Mouse (Mus musculus) ovary, postnatal 36 days (tissue): Measurements from ENCODE around the gene Kmt2c.
"Not testable (repeated sequence)": the region's sequence is repeated elsewhere in the genome, so short reads cannot be mapped to it uniquely, and the experiment has no call there.

Experiments used
- DNase-seq: peaks from one replicate; pipeline ENCODE4 v3.0.0; 2022; ENCODE audit warnings: low spot score, mixed read lengths

The Kmt2c gene

DNA sequence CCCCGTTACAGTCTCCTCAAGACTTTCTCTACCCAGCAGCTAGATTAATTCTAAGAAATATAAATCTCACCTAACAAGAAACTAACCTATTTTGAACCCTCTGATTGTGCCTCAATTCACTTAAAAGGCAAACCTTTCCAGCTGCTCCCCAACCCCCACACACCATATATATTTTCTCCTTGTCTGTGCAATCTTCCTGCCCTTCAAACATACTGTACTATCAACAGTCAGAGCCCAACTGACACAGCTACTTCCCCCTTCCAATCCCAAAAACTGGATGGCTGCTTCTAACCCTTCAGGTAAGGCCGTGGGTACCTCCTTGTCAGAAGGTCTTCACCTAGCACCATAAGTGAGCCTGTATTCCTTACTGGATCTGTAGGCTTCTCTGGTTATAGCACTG lies 130.2 kb downstream of the Kmt2c start:
- no peak for DNase-seq

DNA sequence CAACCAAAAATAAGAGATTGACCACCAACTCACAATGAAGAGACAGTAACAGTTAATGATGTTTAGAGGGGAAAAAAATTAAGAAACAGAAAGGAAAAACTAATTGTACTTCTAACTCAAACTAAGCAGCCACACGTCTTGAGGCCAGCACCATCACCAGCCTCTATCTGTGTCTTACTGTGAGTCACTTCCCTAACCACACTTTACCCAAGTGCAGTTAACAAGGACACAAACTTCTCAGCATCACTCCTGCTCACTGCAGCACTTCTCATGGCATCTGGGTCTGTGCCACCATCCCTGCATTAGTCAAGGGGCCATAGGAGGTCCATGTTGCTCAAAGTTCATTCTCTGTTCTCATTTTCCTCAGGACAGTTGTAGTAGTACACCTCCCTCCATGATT lies 131.5 kb downstream of the Kmt2c start:
- DNase-seq: no peak

DNA sequence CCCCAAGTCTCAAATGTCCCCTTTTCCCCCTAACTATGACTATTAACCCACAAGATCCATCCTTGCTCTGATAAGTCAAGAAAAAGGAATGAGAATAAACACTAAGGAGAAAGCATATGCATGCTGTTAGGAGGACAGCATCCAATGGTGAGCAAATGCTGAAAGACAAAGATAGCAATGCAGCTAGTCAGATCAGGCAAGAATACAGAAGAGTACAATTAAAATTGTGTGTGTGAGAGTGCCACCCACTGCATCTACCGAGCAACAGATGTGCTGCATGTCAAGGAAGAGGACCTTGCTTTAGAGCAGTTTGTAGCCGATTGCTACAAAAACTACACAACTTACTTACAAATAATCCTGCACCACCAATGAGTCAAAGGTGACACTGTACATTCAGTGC lies 145.1 kb downstream of the Kmt2c start:
- no peak for DNase-seq

DNA sequence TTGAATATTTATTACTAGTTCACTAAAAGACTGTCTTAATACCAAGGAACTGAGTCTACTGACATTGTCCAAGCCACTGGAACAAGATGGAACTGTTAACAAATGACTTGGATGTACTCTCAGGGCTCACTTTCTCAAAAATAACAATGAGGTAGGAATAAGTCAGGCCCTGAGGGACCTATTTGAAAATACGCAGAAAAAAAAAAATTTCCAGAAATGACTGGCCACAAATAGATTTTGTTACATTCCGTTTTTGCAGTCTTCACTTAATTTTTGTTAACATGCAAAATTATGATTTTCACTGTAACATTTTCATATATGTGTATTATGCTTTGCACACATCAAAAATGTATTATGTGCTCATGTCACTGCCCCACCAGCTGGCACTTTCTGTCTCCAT lies 167.3 kb downstream of the Kmt2c start:
- no peak for DNase-seq

DNA sequence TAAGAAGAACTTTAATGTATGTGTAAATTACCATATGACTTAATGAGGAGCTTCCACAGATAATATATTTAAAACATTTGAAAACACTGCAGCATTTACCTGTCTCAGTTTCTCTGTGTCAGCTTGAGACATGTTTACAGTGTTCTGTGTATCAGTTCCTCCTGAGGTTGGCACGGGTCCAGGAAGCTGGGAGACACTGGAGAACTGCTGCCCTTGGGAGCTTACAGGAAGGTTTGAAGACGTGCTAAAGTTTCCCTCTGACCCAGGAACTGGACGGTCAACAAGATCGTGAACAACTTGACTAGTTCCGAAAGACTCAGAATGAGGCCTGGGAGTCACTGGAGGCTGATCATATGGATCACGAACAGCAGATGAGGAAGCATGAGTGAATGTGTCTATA lies 184.7 kb downstream of the Kmt2c start:
- DNase-seq: peak; percentile 24

DNA sequence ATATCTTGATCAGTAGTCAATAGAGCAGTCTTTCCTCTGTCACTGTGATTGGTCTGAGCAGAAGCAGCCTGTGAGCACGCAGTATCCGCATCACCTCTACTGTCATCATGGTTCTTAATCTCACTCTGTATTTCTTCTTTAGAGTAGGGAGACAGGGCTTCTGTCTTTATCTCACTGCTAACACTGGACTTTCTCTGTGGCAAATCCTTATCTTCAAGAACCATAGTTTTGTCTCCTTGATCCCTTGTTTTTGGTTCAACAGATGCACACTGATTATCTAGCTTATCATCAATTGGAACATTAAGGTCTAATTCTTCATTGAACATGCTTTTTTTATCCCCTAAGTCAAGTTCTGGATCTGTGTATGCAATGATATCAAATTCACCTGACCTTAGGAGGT lies 188.4 kb downstream of the Kmt2c start:
- no peak for DNase-seq

DNA sequence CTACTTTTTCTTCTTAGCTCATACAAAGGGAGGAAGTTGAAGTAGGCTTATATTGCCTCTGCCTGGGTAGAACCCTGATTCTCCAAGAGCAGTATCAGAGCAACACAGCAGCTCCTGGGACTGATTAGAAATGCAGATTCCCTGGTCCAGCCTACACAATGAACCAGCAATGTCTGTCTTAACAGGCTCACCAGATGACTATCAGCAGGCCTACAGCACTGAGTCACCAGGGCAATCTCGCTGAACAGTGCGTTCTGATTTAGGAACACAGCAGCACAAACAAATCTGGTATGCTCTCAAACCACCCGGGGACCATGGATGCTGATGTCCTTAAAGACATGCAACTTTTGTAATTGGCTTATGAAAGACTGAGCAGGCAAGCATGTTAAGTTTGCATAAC lies 201.8 kb downstream of the Kmt2c start:
- DNase-seq: no peak

DNA sequence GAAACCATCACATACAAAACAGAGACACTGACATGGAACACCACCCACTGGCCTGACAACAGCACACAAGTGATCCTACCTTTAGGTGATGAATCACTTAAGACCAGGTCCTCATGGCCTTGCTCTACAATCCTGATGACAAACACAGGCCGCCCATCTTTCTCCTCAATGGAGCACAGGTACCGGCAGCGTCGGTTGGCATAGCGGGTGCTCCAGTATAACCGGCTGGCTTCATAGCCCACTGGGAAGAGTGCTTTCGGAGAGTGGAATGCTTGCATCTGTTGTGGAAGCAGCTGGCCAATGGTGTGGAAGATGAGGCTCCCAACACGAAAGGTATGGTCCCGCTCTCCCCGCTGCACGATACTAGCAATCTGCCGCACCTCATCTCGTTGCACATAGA lies 214.6 kb downstream of the Kmt2c start:
- DNase-seq: no peak

DNA sequence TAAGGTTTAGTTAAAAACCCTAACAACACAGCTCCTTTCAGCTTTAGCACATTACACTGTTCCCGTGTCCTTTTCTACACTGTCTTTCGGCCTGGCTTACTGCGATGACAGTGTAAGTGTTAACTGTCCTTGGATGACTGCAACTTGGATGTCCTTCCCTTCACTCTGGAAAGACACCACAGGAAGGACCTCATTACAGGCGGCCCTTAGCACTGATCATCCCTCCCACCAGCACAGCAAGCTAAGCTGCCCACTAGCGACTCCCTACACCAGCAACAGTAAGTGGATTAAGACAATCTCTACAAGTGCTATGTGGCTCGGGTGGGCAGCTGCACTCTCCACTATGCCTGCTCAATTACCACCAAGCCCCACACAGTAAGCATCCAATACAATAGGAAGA lies 222.2 kb downstream of the Kmt2c start:
- no peak for DNase-seq

DNA sequence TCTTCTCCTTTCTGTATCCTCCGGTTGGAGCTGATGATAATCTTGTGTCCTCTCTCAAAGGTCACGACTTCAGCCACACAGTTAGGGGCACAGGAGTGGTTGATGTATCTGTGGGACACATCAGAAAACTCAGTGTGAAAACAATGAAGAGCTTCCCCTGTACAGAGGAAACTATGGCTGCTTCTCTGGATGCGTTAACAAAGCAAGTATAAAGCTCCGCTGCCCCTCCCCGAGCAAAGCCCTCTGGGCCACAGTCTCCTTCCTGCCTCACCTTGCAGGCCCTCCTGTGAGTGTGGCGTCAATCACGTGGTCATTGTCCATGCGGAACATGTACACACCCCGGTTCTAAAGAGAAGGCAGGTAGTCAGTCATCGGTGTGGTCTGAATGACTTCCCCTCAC lies 223.0 kb downstream of the Kmt2c start:
- DNase-seq: no peak

DNA sequence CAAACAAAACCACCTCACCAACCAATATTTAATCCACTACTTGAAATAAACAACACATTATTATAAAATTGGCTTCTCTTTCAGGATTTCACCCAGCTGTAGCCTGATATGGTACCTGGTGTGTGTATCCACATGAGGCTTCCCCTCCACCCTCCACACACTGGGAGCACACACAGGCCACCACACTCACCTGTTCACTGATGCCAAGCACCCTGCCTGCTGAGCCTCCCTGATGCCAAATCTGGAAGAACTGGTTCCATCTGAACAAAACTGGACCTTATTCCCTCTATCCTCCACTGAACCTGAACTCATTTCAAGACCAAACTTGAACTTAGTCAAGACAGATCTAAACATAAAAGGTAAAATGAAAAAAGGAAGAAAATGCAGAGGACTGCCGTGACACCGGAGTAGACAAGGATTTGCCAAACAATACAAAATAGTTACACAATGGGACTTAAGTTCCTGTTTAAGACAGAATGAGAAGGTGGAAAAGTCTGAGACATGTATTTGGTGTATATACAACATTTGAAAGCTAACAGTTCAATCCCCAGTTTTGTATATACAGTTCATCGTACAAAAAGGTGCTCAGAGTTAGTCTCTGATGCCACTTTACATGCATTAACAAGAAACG lies 230.2 kb downstream of the Kmt2c start:
- no peak for DNase-seq

DNA sequence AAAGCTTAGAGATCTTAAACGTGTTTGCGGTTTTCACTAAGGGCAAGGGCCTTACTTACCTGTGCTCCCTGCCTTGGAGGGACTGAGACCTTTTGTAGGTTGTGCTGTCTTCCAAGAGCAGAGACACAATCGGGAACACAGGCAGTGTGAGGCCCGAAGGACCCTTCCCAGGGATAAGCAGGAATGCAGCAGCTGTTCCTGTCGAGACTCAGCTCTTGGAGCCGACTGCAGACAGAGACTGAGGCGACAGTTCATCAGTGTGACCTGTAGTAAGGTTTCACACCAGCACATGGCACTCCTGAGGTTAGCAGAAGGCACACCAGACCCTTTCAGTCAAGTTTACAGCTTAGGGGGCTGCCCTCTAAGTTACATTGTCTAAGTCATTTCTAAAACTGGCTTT lies 236.3 kb downstream of the Kmt2c start:
- no peak for DNase-seq

DNA sequence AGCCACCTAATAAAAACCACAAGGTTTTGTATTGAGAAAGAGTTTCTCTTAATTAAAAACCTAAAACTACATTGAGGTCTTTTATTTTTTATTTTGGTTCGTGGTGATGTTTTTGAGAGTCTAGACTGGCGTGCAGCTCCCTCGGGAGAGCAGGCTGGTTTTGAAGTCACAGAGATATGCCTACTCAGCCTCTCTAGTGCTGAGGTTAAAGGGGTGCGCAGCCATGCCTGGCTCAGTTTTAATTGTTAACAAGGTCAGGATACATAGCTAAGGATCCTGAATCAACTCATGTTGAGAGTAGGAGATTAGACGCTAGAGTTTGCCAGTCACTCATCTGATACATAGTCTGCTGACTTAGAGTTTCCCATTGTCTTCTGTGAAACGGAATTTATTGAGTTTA lies 237.1 kb downstream of the Kmt2c start:
- DNase-seq: no peak

DNA sequence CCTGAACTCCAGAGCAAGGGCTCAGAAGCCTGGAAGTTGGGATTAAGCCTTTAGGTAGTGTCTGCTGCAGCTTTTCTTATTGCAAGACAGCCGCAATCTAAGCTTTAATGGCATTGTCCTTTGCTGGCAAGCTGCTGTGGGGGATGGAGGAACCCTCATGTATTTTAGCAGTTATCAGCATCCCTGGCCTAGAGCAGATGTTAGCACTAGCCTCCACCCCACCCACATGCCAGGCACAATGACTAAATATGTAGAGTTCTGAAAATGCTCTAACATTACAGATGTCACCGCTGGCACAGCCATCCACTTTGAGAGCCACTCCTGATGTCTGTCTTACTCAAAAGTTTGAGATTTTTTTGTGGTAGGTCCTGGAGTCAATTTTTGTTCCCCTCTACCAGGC lies 241.9 kb downstream of the Kmt2c start:
- DNase-seq: no peak

DNA sequence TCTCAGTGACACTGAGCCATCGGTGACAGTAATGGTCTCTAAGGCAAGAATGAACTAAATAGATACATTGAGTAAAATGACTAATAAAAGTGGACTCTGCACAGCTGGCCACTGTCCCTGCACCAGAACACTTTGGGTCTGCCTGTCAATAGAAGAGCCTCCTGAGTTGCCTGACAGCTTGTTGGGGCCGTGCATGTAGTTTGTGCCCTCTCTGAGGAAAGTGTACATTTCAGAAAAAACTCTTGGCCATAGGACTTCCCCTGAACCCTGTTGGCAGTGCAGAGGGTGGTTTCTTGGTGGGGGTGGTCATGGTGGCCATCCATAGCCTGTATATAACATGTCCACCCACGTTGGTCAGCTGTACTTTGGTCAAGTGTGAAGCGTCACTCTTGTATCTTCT lies 244.1 kb downstream of the Kmt2c start:
- DNase-seq: no peak

DNA sequence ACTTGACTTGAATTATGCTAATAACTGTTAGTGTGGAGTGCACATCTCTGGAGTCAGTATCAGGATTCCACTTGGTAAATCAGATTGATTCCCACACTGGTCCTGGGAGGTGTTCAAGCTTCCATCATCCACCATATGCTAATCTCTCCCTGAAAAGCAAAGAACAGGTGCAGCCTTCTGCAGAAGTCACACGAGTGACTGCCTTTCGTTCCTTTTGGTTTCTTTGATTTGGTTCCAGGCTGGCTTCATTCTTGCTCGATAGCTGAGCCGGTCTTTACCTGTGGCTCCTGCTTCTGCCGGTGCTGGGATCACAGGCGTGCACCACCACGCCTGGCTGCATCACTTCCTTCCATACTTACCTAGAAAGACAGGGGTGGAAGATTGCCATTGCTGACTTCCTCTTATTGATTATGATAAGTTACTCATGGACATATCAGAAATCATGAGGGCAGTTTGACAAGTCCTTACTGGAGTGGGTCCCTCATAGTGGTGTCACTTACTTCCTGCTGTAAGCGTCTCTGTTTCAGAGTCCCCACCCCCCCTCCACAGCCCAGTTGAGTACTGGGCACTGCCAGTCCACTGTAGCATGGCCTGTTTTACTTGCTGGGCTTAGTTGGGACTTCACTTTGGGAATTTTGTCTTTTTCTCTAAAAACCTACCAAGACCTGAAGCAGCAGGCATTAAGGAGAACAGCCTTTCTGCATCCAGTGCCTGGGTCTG lies 245.6 kb downstream of the Kmt2c start:
- DNase-seq: no peak

DNA sequence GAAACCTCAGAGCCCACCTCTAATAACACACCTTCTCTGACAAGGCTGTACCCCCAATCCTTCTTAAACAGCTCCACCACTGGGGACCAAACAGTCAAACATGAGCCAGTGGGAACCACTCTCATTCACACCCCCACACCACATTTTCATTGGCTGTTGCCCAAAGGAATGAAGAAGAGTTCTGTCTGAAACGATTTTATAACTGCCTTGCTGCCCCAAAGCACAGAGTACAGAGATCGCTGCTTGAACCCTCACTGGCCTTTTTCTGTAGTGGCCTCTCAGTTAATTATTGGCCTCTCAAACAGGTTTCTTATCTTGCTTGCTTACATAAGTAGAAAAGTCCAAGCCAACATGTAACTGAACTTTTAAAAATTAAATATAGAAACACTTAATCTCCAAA lies 246.2 kb downstream of the Kmt2c start:
- no peak for DNase-seq

DNA sequence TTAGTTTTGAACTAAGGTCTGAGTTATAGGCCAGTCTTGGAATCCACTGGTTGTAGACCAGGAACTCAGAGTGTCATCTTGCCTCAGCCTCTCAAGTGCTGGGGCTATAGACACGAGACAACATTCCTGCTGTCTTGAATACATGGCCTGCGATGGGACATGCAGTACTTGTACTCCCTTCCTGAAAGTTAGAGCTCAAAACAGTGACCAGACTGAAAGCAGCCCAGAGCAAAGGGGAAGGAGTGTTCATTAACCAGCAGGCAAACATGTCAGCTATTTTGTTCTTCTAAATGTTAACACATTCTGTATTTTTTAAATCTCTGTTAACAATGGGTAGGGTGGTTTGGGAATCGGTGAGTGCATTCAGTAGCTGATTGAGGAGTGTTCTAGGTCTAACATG lies 251.5 kb downstream of the Kmt2c start:
- DNase-seq: no peak

DNA sequence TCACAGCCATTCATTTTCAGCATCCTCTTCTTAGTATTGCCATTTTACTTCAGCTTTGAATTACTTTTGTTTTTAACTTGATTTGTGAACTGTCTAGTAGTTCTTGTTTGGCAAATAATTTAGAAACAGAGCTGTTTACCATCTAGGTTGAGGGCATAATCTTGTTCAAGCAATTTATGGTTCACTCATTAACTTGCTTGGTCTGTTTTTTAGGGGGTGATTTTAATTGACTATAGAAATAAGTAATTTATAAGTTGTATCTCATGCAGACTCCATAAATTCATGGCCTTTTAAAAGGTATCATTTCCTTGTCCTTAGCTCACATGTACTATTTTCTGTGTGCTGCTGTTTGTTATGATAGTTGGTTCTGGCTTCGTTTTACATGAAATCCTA lies 252.1 kb downstream of the Kmt2c start:
- no peak for DNase-seq

DNA sequence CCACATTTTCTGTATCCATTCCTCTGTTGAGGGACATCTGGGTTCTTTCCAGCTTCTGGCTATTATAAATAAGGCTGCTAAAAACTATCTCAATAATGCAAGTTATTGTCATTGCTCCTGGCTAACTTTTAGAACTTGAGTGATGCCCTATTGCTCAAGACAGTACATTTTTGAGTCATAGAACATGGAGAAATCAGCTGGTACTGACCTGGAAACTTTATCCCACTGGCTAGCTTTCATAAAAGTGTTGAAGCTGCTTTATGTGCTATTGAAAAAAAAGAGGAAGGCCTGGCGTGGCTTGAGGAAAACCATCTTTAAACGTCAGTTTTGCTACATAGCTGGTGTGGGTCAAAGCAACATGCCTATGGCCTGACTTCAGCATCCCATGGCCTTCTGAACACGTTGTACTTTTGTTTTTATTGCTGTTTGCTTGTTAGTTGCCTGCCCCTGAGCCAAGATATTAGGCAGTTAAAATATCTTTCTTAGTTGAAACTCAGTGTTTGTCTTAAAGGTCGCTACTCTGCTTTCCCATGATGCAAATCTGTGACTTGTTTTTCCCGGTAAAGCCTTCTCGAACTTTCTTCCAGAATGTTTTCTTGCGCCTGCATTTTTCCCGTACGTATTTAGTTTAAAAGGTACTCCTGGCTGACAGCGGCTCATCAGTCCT lies 252.6 kb downstream of the Kmt2c start:
- DNase-seq: no peak

DNA sequence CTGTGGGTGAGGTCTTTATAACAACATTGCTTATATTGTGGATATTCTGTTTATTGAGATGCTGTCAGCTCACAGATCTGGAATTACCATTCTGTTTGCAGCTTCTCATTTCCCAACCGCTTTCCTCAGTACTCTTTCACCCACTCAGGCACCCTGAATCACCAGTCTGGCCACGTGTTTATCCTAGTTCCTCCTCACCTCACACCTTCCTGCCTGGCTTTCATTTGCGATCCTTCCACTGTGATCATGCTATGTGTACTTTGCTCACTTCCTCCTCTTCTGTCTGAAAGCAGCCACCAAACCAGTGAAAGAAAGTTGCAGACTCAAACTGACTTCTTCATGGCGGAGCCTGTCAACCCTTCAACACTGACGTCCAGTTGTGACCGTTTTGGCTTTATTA lies 255.5 kb downstream of the Kmt2c start:
- no peak for DNase-seq

DNA sequence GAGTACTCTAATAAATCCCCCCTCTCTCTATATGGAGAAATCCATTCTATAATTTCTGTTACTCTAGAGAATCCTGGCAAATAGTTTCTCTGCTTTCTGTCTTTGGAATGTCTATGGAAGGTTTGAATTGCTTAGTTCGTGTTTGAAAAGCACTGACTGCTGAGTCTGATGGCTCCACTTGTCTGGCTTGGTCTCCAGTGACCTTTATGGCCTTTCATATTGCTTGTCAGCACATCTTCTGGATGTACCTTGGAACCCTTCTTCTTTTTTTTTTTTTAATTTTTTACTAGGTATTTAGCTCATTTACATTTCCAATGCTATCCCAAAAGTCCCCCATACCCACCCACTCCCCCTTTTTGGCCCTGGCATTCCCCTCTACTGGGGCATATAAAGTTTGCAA lies 274.2 kb downstream of the Kmt2c start:
- DNase-seq: not testable (repeated sequence)
